Mouse (Mus musculus) bone marrow, adult 2 months (tissue): ENCODE results near the gene Ptprn.

Experiments
- CTCF ChIP-seq: fragments of 200-500 bp; IDR thresholded peaks from 2 replicates; pipeline ENCODE4 v1.5.1; 2011; ENCODE audit warnings: low read length, control low read depth; ENCODE audit not compliant: control insufficient read depth, insufficient read depth
- POLR2A ChIP-seq: fragments of 200-500 bp; IDR thresholded peaks from 2 replicates; pipeline ENCODE4 v1.6.1; 2011; ENCODE audit warnings: low read depth, mild to moderate bottlenecking, control low read depth, low read length, borderline replicate concordance; ENCODE audit not compliant: control insufficient read depth

- no peak for TF ChIP-seq CTCF
- no peak for TF ChIP-seq POLR2A
These were observed 49.9 kb downstream of the Ptprn start for GRCm38 (mm10) chr1:75214442-75214841.
